Mouse (Mus musculus) bone marrow macrophage, adult 2 months (primary cell): ENCODE data around the gene Cfap57.

Experiments
- CTCF ChIP-seq: IDR thresholded peaks from 2 replicates; pipeline ENCODE4 v1.5.1; 2012; ENCODE audit warnings: low read depth, mild to moderate bottlenecking, low read length, moderate library complexity
- POLR2A ChIP-seq: IDR thresholded peaks from 2 replicates; pipeline ENCODE4 v1.6.1; 2012; ENCODE audit warnings: mild to moderate bottlenecking, low read depth, low read length, borderline replicate concordance

DNA sequence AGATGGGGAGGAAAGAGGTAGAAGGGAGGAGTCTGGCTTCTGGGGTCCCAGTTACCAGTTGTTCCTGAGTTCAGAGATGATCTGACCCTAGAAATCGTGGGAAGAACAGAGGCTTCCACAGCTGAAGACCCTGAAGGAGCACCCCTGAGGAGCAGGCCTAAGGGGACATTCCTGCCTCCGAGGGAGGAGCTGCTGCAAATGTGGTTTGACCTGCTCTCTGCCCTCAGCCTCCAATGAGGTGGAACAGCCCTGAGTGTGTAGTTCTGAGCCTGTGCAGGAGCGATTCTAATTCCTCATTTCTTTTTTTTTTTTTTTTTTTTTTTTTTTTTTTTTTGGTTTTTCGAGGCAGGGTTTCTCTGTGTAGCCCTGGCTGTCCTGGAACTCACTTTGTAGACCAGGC, 87.4 kb downstream of the Cfap57 start:
- TF ChIP-seq CTCF (no peak), POLR2A (no peak)
